Mouse (Mus musculus) T-helper 2 cell (primary cell): ENCODE results near the gene Lix1l.
"Not testable (repeated sequence)": the region's sequence is repeated elsewhere in the genome, so short reads cannot be mapped to it uniquely, and the experiment has no call there.

Experiments used
- in situ Hi-C: fragments of 300-600 bp; cut with MboI, MseI; formaldehyde crosslinking; loops from one replicate; pipeline ENCODE4 v1.15.1; 2025; ENCODE audit warnings: high pct_unique_total_duplicates

Gene Lix1l

DNA sequence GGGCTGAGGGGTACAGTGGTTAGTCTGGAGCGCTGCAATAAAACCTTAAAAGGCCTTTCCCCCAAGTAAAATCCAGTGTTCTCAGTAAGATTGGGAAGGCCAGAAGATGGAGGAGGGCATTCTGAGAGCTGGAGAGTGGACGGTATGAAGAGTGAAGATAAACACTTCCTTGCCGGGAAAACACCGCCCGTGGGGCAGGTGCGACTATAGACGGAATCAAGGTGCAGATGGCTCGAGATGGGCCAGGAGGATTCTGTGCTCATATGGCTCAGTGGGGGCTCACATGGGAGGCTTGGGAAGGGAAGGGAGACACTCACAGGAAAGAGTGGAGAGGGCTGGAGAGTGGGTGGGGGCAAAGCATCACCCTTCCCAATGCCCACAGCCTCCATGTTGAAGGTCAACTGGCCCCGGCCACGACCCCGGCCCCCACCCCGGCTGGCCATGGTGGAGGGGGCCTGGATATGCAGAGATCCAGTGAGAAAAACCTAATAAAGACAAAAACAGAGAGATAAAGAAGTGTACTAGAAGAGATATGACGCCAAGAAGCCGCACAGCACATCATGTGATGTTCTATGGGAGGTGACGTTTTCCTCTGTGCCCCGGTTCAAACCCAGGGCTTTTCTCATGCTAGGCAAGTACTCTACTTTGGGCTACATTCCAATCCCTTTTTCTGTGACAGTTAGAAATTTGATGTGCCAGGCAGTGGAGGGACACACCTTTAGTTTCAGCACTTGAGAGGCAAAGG is 19.0 kb upstream of the Lix1l start:
- in situ Hi-C loops: loop anchor here (5.0 kb wide), 1 partner anchor 40 kb away; no protein-coding TSS in a partner anchor

DNA sequence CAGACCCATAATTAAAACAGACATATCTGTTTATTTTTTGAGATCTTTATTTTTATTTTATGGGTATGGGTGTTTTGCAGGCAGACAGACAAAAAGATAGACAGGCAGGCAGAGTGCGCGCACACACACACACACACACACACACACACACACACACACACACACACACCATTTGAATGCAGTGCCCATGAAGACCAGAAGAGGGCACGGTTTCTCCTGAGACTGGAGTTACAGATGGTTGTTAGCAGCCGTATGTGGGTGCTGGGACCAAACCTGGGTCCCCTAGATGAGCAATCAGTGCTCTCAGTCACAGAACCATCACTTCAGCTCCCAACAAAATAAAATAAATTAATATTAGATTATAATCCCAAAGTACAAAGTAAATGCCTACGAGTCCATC is 17.6 kb upstream of the Lix1l start:
- in situ Hi-C loops: loop anchor here (5.0 kb wide), 1 partner anchor 41 kb away; no protein-coding TSS in a partner anchor

DNA sequence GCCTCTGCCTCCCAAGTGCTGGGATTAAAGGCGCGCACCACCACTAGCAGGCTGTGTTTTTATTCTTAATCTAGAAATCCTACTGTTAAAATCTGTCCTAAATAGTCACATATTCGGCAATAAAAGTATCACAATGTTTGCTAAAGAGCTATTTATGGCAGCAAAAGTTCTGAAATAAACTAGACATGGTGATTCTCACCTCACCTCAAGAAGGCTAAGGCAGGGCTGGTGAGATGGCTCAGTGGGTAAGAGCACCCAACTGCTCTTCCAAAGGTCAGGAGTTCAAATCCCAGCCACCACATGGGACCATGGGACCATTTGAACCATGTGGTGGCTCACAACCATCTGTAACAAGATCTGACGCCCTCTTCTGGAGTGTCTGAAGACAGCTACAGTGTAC is 10.3 kb upstream of the Lix1l start:
- in situ Hi-C loops: no loop called here

DNA sequence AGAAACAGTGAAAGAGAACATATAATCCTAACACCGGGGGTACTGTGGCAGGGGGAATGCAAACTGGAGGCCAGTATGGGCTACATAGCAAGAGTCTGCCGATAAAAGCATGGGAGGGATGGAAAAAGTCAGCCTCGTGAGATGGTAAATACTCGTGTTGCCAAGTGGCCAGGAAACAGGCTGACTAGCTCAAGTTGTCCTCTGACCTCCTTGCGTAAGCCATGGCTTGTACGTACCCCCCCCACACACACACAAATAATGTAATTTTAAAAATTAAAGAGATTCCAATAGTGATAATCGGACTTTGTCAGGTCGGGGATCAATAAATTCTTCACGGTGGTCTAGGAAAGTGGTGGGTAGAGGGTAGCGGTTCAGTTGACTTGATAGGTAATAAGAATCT is 7.6 kb upstream of the Lix1l start:
- in situ Hi-C loops: no loop called here

DNA sequence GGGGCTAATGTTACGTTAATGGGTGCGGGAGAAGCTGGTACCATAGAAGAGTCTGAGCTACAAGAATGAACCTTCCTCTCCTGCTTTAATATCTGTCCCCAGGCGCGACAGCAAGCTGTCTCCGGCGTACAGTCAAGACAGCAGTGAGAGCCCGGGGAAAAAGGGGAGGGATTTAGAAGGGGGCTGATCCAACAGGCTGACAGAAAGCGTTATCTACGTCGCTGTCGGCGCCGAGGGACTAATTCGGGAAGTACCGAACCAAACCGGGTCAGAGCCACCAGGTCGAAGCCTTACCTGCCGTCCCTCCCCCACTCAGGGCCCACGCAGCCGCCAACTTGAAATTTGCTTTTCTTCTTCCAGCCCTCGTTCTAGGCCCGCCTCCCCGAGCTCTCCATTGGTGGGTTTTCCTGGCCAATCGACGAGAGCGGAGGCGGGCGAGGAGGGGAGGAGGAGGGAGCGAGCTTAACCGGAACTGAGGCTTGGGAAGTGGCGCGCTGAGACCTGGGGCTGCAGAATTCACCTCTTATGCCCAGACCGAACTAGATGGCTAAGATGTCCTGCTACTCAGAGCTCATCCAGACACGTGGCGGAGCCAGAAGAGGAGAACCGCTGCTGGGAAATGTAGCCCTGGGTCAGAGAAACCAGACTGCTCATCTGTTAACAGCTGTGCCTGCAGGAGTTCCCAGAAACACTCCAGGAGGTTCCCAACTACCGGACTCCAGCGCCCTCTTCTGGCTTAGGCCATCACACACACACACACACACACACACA is 7.0 kb upstream of the Lix1l start, which contains the start of gene Polr3gl:
Gene Polr3gl, minus strand, starts transcription at position 392 of the 771 bp plus-strand sequence.
- in situ Hi-C loops: no loop called here

DNA sequence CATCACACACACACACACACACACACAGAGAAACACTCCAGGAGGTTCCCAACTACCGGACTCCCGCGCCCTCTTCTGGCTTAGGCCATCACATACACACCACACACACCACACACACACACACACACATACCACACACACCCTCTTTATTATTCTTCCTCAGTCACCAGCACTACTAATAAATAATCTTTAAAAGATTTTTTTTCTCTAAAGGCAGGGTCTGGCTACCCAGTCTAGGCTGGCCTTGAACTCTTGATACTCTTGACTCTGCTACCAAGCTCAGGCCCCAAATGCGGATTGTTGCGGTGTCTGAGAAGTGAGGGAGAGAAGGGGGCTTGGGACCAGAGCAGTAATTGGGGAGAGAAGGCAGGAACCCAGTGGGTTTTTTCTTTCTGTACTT is 6.1 kb upstream of the Lix1l start:
- in situ Hi-C loops: no loop called here

DNA sequence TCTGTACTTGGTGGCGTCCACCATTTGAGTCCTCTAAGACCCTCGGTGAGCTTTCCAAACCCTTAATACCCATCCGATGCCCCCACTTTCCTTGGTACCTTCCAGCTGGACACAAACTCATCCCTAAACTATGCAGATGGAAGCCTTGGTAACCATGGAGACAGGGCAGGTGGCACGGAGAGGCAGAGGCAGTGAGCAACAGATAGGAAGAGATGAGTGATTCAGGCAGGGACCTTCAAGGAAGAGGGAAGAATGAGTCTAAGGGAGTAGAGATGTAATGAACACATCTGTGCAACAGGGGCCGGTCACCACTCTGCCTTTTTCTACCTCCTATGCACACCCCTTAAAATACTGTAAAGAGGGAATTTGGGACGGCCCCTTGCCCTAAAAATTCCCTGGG is 5.3 kb upstream of the Lix1l start:
- in situ Hi-C loops: no loop called here

DNA sequence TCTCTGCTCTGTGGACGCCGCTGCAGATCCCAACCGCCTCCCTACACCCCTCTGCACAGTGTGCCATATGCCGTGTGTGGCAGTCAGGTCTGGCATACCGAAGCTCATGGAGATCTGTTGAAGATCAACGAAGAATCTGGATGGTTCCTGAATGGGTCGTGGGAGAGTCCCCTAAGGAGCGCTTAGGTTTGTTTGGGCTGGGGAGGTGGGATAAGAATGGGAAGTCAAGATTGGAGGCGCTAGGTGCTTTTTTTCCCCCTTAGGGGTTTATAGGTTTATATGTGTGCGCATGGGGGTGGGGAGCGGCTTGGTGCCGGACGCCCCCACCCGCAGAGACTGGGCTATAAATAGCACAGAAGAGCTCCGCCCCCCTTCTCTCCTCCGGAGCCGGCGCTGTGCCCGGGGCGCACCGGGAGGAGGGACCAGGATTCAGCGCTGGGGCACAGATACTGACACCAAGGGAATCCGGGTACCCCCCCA is 4.7 kb upstream of the Lix1l start, which contains the start of gene Ankrd34a:
Gene Ankrd34a, plus strand, starts transcription at position 409 of the 480 bp plus-strand sequence.
- in situ Hi-C loops: no loop called here

DNA sequence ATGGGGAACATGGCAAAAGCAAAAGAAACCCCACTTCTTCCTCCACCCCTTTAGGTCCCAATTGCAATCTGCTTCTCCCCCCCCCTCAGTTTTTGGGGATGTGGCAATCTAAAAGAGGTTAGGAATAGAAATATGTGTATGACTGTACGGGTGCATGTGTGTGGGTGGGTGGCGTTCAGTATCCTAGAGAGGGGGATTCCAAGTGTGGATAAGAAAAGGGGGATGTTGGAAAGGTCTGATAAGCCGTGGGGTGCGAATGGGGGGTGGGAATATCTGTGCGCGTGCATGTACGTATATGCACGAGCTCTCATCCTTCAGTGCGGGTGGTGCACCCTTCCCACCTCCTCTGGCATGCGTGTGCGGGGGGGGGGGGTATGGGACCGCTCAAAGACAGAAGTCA is 4.1 kb upstream of the Lix1l start:
- in situ Hi-C loops: no loop called here

DNA sequence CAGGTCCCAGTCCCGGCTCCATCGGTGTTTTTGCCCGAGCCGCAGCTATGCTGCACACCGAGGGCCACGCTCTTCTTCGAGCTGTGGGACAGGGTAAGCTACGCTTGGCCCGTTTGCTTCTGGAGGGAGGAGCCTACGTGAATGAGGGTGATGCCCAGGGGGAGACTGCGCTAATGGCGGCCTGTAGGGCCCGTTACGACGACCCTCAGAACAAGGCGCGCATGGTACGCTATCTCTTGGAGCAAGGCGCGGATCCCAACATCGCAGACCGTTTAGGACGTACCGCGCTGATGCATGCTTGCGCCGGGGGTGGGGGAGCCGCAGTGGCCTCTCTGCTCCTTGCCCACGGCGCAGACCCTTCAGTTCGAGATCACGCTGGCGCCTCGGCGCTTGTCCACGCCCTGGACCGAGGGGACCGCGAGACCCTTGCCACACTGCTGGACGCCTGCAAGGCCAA is 3.5 kb upstream of the Lix1l start:
- in situ Hi-C loops: no loop called here

DNA sequence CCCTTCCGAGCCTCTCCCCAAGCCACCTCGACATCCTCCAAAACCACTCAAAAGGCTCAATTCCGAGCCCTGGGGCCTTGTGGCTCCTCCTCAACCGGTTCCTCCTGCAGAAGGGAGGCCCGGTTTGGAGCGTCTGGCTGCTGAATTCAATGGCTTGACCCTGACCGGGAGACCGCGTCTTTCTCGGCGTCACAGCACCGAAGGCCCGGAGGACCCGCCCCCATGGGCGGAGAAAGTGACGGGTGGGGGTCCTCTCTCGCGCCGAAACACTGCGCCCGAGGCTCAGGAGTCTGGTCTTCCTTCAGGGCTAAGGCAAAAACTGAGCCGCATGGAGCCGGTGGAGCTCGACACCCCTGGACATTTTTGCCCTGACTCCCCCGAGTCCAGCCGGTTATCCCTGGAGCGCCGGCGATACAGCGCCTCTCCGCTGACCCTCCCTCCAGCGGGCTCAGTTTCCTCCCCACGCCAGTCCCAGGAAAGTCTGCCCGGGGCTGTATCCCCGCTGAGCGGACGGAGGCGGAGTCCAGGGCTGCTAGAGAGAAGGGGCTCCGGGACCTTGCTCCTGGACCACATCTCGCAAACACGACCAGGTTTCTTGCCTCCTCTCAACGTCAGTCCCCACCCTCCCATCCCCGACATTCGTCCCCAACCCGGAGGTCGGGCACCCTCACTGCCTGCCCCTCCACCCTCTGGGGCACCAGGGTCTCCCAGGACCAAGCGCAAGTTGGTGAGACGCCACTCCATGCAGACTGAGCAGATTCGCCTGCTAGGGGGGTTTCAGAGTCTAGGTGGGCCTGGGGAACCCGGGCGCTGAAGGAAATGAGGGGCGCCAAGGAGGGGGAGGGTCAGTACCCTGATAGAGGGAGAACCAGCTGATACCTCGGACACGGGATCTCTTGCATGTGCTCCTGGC is 2.5 kb upstream of the Lix1l start:
- in situ Hi-C loops: no loop called here

DNA sequence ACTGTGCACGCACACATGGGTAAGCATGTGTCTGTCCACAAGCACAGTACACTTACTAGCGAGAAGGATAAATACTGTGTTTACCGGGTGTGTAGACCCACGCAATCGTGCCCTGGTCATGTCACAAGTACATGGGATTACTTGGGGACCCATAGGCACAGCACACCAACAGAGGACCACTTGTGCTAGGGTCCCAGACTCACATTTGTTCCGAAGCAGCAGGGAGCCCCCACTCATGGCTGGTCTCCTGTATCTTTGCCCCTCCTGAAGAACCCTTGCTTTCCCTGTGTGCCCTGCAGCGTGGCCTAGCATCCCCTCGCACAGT is 1.9 kb upstream of the Lix1l start:
- in situ Hi-C loops: no loop called here

DNA sequence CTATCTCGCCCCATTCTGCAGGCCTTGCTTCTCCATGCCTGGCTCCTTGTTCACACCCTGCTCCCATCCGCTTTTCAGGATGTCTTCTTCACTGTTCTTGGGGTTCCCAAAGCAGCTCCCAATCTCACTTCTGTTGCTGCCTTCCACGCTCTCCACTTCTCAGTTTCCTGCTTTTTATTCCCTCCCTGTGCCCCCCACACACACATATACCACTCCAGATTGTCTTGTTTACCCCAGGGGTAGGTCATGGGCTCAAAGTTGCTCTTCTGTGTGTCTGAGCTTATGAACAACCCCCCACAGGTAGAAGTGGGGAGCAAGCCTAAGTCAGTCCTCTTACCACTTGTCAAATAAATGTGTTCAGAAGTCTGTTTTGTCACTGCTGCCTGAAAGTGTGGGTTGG is 1.5 kb upstream of the Lix1l start:
- in situ Hi-C loops: no loop called here

DNA sequence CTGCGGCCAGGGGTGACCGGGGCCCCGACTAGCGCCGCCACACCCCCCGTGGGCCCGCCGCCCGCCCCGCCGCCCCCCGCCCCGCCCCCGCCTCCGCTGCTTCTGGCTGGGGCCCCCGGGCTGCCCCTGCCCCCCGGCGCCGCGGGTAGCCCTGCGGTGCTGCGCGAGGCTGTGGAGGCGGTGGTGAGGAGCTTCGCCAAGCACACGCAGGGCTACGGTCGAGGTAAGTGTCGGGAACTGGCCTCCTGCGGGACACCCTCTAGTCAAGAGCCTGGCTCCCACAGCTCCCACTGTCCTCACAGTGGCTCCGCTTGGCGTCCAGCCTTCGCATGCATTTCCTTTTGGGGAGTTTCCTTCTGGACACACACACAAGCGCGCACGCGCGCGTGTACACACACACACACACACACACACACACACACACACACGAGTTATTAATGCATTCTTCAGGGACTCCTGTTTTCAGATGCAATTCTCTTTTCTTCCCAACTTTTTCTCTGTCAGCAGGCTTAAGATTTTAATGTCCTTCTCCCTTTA is 370 bp downstream of the Lix1l start:
- in situ Hi-C loops: no loop called here

DNA sequence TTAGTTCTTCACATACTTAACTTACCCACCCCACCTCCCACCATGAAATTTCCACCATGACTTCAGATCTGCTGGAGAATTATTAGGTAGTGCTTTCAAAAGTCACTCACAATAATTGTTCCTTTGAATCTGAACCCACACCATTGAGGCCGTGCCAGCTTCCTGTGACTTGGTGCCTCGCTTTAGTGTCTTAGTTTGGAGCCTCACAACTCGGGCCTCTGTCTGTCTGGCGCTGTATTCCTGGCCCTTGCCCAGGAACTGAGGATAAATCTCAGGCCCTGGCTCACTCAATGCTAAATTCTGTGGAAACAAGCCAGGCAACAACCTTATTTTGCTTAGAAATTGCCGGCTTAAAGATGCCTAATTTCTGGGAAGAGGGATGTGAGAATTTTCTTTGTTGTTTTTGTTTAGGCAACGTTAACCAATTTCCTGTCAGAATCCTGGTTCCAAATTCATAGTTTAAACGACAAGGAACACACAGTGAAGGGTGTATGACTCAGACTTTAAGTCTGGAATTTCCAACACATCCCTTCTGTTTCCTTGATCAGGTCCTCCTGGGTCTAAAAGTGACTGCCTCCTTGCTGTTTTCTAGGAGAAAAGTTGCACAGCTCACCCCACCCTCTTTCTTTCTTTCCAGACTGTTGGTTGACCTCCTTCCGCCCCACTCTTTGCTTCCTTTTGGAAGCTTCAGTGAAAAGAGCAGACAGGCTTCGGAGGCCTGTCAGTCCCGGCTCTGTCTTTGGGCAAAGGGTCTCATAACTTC is 1.2 kb downstream of the Lix1l start:
- in situ Hi-C loops: no loop called here

DNA sequence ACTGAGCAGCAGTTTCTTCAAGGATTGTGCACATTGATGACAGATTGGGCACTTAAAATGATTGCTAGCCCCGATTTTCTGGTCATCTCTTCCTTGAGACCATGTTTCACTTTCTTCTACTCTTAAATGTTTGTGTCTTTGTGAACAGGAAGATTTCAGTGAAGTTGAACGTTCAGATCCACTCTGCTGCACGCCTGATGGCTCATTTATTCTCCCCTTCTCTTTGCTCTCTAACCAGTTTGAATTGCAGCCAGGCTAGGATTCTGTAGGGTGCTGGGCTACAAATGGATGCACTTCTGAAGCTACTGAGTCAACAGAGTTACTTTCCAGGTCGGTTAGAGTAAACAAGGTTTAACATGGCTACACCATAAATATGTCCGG is 1.7 kb downstream of the Lix1l start:
- in situ Hi-C loops: no loop called here

DNA sequence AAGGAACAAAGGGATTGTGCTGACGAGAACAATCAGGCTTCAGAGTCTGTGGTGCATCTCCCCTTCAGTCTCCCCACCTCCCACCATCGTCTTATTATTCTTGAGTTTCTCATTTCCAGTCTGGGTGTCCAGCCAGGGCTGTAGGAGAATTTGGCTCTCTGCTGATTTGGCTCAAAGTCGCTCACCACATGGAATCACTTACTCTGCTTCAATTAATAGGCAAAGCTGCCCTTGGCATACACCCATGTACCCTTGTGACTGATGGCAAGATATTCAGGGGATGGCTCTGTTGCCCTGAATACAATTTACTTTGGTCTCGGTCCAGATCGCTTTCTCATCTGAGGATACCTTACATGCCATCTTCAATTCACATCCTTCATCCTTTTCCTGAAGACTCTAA is 2.4 kb downstream of the Lix1l start:
- in situ Hi-C loops: no loop called here

DNA sequence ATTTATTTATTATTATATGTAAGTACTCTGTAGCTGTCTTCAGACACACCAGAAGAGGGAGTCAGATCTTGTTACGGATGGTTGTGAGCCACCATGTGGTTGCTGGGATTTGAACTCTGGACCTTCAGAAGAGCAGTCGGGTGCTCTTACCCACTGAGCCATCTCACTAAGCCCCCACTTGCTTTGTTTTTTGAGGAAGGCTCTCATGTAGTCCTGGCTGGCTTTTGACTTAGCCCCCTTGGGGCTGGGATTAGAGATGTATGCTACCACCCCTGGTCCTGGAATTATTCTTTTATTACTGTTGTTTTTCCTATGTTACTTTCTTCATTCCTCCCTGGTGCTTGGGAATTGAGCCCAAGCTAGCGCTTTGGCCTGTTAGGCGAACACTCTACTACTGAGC is 5.1 kb downstream of the Lix1l start:
- in situ Hi-C loops: not testable (repeated sequence)

DNA sequence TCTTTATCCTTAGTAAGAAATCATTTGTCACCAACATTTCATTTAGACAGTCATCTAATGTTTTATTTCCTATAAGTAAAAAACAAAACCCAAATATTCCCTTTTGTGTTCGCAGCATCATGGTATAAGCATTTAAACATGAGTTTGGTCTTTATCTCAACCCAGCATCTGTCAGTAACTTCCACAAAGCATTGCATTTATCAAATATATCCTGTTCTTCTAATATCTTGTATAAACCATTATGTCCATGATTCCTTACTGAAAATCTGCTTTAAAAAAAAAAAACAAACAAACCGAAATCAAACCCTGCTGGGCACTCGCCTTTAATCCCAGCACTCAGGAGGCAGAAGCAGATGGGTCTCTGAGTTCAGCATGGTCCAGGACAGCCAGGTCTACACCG is 5.7 kb downstream of the Lix1l start:
- in situ Hi-C loops: no loop called here

DNA sequence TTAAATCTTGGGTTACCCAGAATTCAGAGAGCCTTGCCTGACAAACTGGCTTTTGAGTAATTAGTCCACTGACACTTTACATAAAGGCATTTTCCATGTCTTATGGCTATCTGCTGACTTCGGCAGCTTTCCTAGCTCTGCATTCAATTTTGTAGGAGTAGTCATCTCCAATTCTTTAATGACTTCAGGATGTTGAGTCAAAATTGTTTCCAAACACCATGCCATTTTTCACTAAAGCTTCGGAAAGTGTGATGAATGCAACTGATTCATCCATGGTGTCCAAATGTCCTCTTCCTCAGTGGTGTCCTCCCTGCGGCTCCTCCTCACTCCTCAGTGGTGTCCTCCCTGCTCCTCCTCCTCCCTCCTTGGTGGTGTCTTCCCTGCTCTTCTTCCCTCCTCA is 17.0 kb downstream of the Lix1l start:
- in situ Hi-C loops: no loop called here

DNA sequence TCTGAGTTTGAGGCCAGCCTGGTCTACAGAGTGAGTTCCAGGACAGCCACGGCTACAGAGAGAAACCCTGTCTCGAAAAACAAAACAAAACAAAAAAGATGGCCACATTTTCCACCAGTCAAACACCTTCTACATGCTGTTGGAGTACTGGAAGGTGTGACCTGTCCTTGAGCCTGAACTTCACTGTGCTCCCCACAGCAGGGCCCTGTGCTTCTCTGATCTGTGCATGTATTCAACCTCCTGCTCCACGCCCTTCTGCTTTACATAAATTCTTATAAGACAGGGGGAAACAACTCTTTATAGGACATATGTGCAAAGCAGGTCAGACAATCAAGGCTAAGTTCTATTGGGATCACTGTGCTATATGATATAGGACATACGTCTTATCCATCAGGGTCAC is 22.3 kb downstream of the Lix1l start:
- in situ Hi-C loops: no loop called here
